Mouse (Mus musculus): ENCODE data around the gene Eid2b.

DNA sequence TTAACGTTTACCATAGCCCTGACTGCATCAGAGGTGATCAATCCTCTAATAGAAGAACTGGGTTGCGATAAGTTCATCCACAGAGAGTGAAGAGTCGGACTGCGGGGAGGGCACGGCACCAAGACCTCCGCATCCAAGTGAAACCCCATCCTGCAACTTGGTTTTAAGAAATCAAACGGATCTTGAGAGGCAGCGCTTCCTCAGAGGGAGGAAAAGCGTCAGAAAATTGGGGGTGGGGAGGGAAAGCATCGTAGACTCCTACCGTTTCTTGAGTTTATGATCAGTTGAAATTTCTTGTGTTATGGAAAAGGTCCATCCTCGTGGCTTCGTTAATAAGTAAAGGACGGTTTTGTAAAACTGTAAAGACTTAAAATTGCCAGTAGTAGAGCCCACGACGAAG, 9.0 kb upstream of the Eid2b start:
- TF ChIP-seq CTCF (IDR thresholded peaks at IDR 0.05; ENCODE audit: low read depth) (no peak), EP300 (IDR thresholded peaks at IDR 0.05; ENCODE audit: low read depth) (no peak)

Measured in liver, embryonic 14.5 days (tissue).